Mouse (Mus musculus): ENCODE results near the gene Olfr1126. TPM values are rescaled to one million over a fixed set of nuclear protein-coding genes. Genes with fewer than 3 reads are reported as not detected.
"Not testable (repeated sequence)": the region's sequence is repeated elsewhere in the genome, so short reads cannot be mapped to it uniquely, and the experiment has no call there.

Gene Olfr1126
- total and polyA plus RNA-seq, 2 experiments from 2014 or later: not detected

- 51% methylated on average over 4 of the region's 4 CpGs for WGBS
- DNase-seq (ENCODE audit: low spot score): no peak
- Histone ChIP-seq H3K4me3 (ENCODE audit: low read depth, low read length) (no peak overlapping the region), H3K27ac (ENCODE audit: low read depth) (no peak overlapping the region), H3K27me3 (ENCODE audit: control insufficient read depth, insufficient read depth, low read length) (no peaks in the 10 kb centered on the region), H3K36me3 (replicated peaks; ENCODE audit: control insufficient read depth, insufficient read depth, low read length) (no peaks in the 10 kb centered on the region), H3K4me1 (ENCODE audit: control insufficient read depth, insufficient read depth) (no peaks in the 10 kb centered on the region), H3K9ac (replicated peaks; ENCODE audit: low read depth, low read length) (no peak overlapping the region), H3K9me3 (replicated peaks; ENCODE audit: control insufficient read depth, low read length) (no peaks in the 10 kb centered on the region), H3K4me2 (ENCODE audit: low read depth, low read length) (no peak overlapping the region)
- no peak for TF ChIP-seq CTCF (IDR thresholded peaks at IDR 0.05; ENCODE audit: low read depth)
- TF ChIP-seq EP300 (IDR thresholded peaks at IDR 0.05; ENCODE audit: low read depth): no peak
- no peak for ATAC-seq (ENCODE audit: insufficient read depth, low read depth)
Measured at GRCm38 (mm10) chr2:87481158-87481557, 27.4 kb downstream of the Olfr1126 start.

GRCm38 (mm10) chr2:87482276-87482675 lies 28.5 kb downstream of the Olfr1126 start:
- H3K4me3 ChIP-seq (ENCODE audit: low read depth, low read length): no peak overlapping the region
- WGBS: 76% methylated on average over 2 of the region's 2 CpGs
- no peak overlapping the region for H3K4me2 ChIP-seq (ENCODE audit: low read depth, low read length)
- no peaks in the 10 kb centered on the region for H3K9me3 ChIP-seq (replicated peaks; ENCODE audit: control insufficient read depth, low read length)
- no peaks in the 10 kb centered on the region for H3K27me3 ChIP-seq (ENCODE audit: control insufficient read depth, insufficient read depth, low read length)
- TF ChIP-seq EP300 (IDR thresholded peaks at IDR 0.05; ENCODE audit: low read depth) (no peak), CTCF (IDR thresholded peaks at IDR 0.05; ENCODE audit: low read depth) (no peak)
- H3K36me3 ChIP-seq (replicated peaks; ENCODE audit: control insufficient read depth, insufficient read depth, low read length): no peaks in the 10 kb centered on the region
- DNase-seq (ENCODE audit: low spot score) (no peak), ATAC-seq (ENCODE audit: insufficient read depth, low read depth) (no peak)
- no peaks in the 10 kb centered on the region for H3K4me1 ChIP-seq (ENCODE audit: control insufficient read depth, insufficient read depth)
- H3K27ac ChIP-seq (ENCODE audit: low read depth): no peak overlapping the region
- no peak overlapping the region for H3K9ac ChIP-seq (replicated peaks; ENCODE audit: low read depth, low read length)

DNA sequence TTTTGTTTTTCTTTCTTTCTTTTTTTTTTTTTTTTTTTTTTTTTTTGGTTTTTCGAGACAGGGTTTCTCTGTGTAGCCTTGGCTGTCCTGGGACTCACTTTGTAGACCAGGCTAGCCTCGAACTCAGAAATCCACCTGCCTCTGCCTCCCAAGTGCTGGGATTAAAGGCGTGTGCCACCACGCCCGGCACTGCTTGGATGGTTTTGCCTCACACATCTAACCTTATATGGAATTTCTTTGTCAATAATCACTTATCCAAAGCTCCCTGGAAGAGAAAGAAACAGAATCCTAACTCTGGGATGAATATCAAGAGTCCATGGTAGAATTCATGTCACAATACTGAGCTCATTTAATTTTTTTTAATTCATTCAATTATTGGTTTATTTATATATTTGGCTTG lies 43.2 kb downstream of the Olfr1126 start, which contains the start of gene Pramel7:
Pramel7 (minus strand) TSS at position 101 of the 400 bp plus-strand sequence.
- not testable (repeated sequence) for H3K9me3 ChIP-seq (replicated peaks; ENCODE audit: control insufficient read depth, low read length); H3K36me3 ChIP-seq (replicated peaks; ENCODE audit: control insufficient read depth, insufficient read depth, low read length); H3K27me3 ChIP-seq (ENCODE audit: control insufficient read depth, insufficient read depth, low read length); H3K4me2 ChIP-seq (ENCODE audit: low read depth, low read length); H3K4me3 ChIP-seq (ENCODE audit: low read depth, low read length); H3K9ac ChIP-seq (replicated peaks; ENCODE audit: low read depth, low read length); H3K27ac ChIP-seq (ENCODE audit: low read depth); ATAC-seq (ENCODE audit: insufficient read depth, low read depth); H3K4me1 ChIP-seq (ENCODE audit: control insufficient read depth, insufficient read depth); DNase-seq (ENCODE audit: low spot score)
- 95% methylated on average over 3 of the region's 5 CpGs for WGBS

GRCm38 (mm10) chr2:87506265-87506664 lies 52.5 kb downstream of the Olfr1126 start, which contains the start of gene Pramel6:
Pramel6 (plus strand) TSS chr2:87506565.
- TF ChIP-seq CTCF (IDR thresholded peaks at IDR 0.05; ENCODE audit: low read depth): no peak
- no peak for TF ChIP-seq EP300 (IDR thresholded peaks at IDR 0.05; ENCODE audit: low read depth)
- H3K27me3 ChIP-seq (ENCODE audit: control insufficient read depth, insufficient read depth, low read length): no peaks in the 10 kb centered on the region
- H3K27ac ChIP-seq (ENCODE audit: low read depth): no peak within 1 kb of the TSS
- no peak within 1 kb of the TSS for H3K4me2 ChIP-seq (ENCODE audit: low read depth, low read length)
- 79% methylated on average over 6 of the region's 6 CpGs for WGBS
- ATAC-seq (ENCODE audit: insufficient read depth, low read depth): no peak
- H3K4me1 ChIP-seq (ENCODE audit: control insufficient read depth, insufficient read depth): no peaks in the 10 kb centered on the region
- no peak within 1 kb of the TSS for H3K9ac ChIP-seq (replicated peaks; ENCODE audit: low read depth, low read length)
- H3K36me3 ChIP-seq (replicated peaks; ENCODE audit: control insufficient read depth, insufficient read depth, low read length): no peaks in the 10 kb centered on the region
- H3K4me3 ChIP-seq (ENCODE audit: low read depth, low read length): no peak within 1 kb of the TSS
- no peaks in the 10 kb centered on the region for H3K9me3 ChIP-seq (replicated peaks; ENCODE audit: control insufficient read depth, low read length)
- no peak for DNase-seq (ENCODE audit: low spot score)

Other genes starting within 250 kb of the Olfr1126 start
- not detected in 2 replicates for gene Olfr1113, start 245.0 kb upstream of the Olfr1126 start, total RNA-seq (2014; rRNA removed; ENCODE audit: low replicate concordance)
- not detected in 2 replicates for gene Olfr1113, start 245.0 kb upstream of the Olfr1126 start, polyA plus RNA-seq (2015; fragmentation: Nextera tagmentation; extraction: Ambion mirVana)
- gene Olfr1115, start 205.9 kb upstream of the Olfr1126 start, total RNA-seq (2014; rRNA removed; ENCODE audit: low replicate concordance): not detected in 2 replicates
- not detected in 2 replicates for gene Olfr1115, start 205.9 kb upstream of the Olfr1126 start, polyA plus RNA-seq (2015; fragmentation: Nextera tagmentation; extraction: Ambion mirVana)
- not detected in 2 replicates for gene Olfr1116, start 186.4 kb upstream of the Olfr1126 start, total RNA-seq (2014; rRNA removed; ENCODE audit: low replicate concordance)
- not detected in 2 replicates for gene Olfr1116, start 186.4 kb upstream of the Olfr1126 start, polyA plus RNA-seq (2015; fragmentation: Nextera tagmentation; extraction: Ambion mirVana)
- not detected in 2 replicates for gene Olfr1118, start 146.4 kb upstream of the Olfr1126 start, total RNA-seq (2014; rRNA removed; ENCODE audit: low replicate concordance)
- gene Olfr1118, start 146.4 kb upstream of the Olfr1126 start, polyA plus RNA-seq (2015; fragmentation: Nextera tagmentation; extraction: Ambion mirVana): not detected in 2 replicates
- not detected in 2 replicates for gene Olfr1120, start 99.1 kb upstream of the Olfr1126 start, total RNA-seq (2014; rRNA removed; ENCODE audit: low replicate concordance)
- not detected in 2 replicates for gene Olfr1120, start 99.1 kb upstream of the Olfr1126 start, polyA plus RNA-seq (2015; fragmentation: Nextera tagmentation; extraction: Ambion mirVana)
- gene Olfr1121, start 84.1 kb upstream of the Olfr1126 start, total RNA-seq (2014; rRNA removed; ENCODE audit: low replicate concordance): not detected in 2 replicates
- gene Olfr1121, start 84.1 kb upstream of the Olfr1126 start, polyA plus RNA-seq (2015; fragmentation: Nextera tagmentation; extraction: Ambion mirVana): not detected in 2 replicates
- not detected in 2 replicates for gene Olfr1122, start 68.1 kb upstream of the Olfr1126 start, total RNA-seq (2014; rRNA removed; ENCODE audit: low replicate concordance)
- gene Olfr1122, start 68.1 kb upstream of the Olfr1126 start, polyA plus RNA-seq (2015; fragmentation: Nextera tagmentation; extraction: Ambion mirVana): not detected in 2 replicates
- not detected in 2 replicates for gene Olfr1123, start 37.3 kb upstream of the Olfr1126 start, total RNA-seq (2014; rRNA removed; ENCODE audit: low replicate concordance)
- gene Olfr1123, start 37.3 kb upstream of the Olfr1126 start, polyA plus RNA-seq (2015; fragmentation: Nextera tagmentation; extraction: Ambion mirVana): not detected in 2 replicates
- gene Olfr1124, start 23.7 kb upstream of the Olfr1126 start, total RNA-seq (2014; rRNA removed; ENCODE audit: low replicate concordance): not detected in 2 replicates
- gene Olfr1124, start 23.7 kb upstream of the Olfr1126 start, polyA plus RNA-seq (2015; fragmentation: Nextera tagmentation; extraction: Ambion mirVana): 0.04 TPM in 2 replicates
- not detected in 2 replicates for gene Pramel7, start 43.1 kb downstream of the Olfr1126 start, total RNA-seq (2014; rRNA removed; ENCODE audit: low replicate concordance)
- gene Pramel7, start 43.1 kb downstream of the Olfr1126 start, polyA plus RNA-seq (2015; fragmentation: Nextera tagmentation; extraction: Ambion mirVana): not detected in 2 replicates
- not detected in 2 replicates for gene Pramel6, start 52.6 kb downstream of the Olfr1126 start, total RNA-seq (2014; rRNA removed; ENCODE audit: low replicate concordance)
- not detected in 2 replicates for gene Pramel6, start 52.6 kb downstream of the Olfr1126 start, polyA plus RNA-seq (2015; fragmentation: Nextera tagmentation; extraction: Ambion mirVana)
- gene Olfr153, start 77.8 kb downstream of the Olfr1126 start, total RNA-seq (2014; rRNA removed; ENCODE audit: low replicate concordance): not detected in 2 replicates
- gene Olfr153, start 77.8 kb downstream of the Olfr1126 start, polyA plus RNA-seq (2015; fragmentation: Nextera tagmentation; extraction: Ambion mirVana): not detected in 2 replicates
- gene Olfr1128, start 91.6 kb downstream of the Olfr1126 start, total RNA-seq (2014; rRNA removed; ENCODE audit: low replicate concordance): not detected in 2 replicates
- not detected in 2 replicates for gene Olfr1128, start 91.6 kb downstream of the Olfr1126 start, polyA plus RNA-seq (2015; fragmentation: Nextera tagmentation; extraction: Ambion mirVana)
- not detected in 2 replicates for gene Olfr1129, start 119.9 kb downstream of the Olfr1126 start, total RNA-seq (2014; rRNA removed; ENCODE audit: low replicate concordance)
- gene Olfr1129, start 119.9 kb downstream of the Olfr1126 start, polyA plus RNA-seq (2015; fragmentation: Nextera tagmentation; extraction: Ambion mirVana): not detected in 2 replicates
- gene Olfr1130, start 152.2 kb downstream of the Olfr1126 start, total RNA-seq (2014; rRNA removed; ENCODE audit: low replicate concordance): not detected in 2 replicates
- not detected in 2 replicates for gene Olfr1130, start 152.2 kb downstream of the Olfr1126 start, polyA plus RNA-seq (2015; fragmentation: Nextera tagmentation; extraction: Ambion mirVana)
- not detected in 2 replicates for gene Olfr1131, start 173.1 kb downstream of the Olfr1126 start, total RNA-seq (2014; rRNA removed; ENCODE audit: low replicate concordance)
- gene Olfr1131, start 173.1 kb downstream of the Olfr1126 start, polyA plus RNA-seq (2015; fragmentation: Nextera tagmentation; extraction: Ambion mirVana): not detected in 2 replicates
- not detected in 2 replicates for gene Olfr1132, start 183.6 kb downstream of the Olfr1126 start, total RNA-seq (2014; rRNA removed; ENCODE audit: low replicate concordance)
- not detected in 2 replicates for gene Olfr1132, start 183.6 kb downstream of the Olfr1126 start, polyA plus RNA-seq (2015; fragmentation: Nextera tagmentation; extraction: Ambion mirVana)
- not detected in 2 replicates for gene Olfr1133, start 193.4 kb downstream of the Olfr1126 start, total RNA-seq (2014; rRNA removed; ENCODE audit: low replicate concordance)
- not detected in 2 replicates for gene Olfr1133, start 193.4 kb downstream of the Olfr1126 start, polyA plus RNA-seq (2015; fragmentation: Nextera tagmentation; extraction: Ambion mirVana)
- gene Olfr1134, start 204.5 kb downstream of the Olfr1126 start, total RNA-seq (2014; rRNA removed; ENCODE audit: low replicate concordance): not detected in 2 replicates
- gene Olfr1134, start 204.5 kb downstream of the Olfr1126 start, polyA plus RNA-seq (2015; fragmentation: Nextera tagmentation; extraction: Ambion mirVana): not detected in 2 replicates
- not detected in 2 replicates for gene Olfr1135, start 219.7 kb downstream of the Olfr1126 start, total RNA-seq (2014; rRNA removed; ENCODE audit: low replicate concordance)
- gene Olfr1135, start 219.7 kb downstream of the Olfr1126 start, polyA plus RNA-seq (2015; fragmentation: Nextera tagmentation; extraction: Ambion mirVana): not detected in 2 replicates
- gene Olfr1136, start 240.0 kb downstream of the Olfr1126 start, total RNA-seq (2014; rRNA removed; ENCODE audit: low replicate concordance): not detected in 2 replicates
- gene Olfr1136, start 240.0 kb downstream of the Olfr1126 start, polyA plus RNA-seq (2015; fragmentation: Nextera tagmentation; extraction: Ambion mirVana): not detected in 2 replicates

All from heart, postnatal 0 days (tissue).